Mouse (Mus musculus): Measurements from ENCODE around the gene Olfr1272. TPM values are rescaled to one million over a fixed set of nuclear protein-coding genes. Genes with fewer than 3 reads are reported as not detected.

Gene Olfr1272
- total RNA-seq (2023): not detected in 4 replicates

DNA sequence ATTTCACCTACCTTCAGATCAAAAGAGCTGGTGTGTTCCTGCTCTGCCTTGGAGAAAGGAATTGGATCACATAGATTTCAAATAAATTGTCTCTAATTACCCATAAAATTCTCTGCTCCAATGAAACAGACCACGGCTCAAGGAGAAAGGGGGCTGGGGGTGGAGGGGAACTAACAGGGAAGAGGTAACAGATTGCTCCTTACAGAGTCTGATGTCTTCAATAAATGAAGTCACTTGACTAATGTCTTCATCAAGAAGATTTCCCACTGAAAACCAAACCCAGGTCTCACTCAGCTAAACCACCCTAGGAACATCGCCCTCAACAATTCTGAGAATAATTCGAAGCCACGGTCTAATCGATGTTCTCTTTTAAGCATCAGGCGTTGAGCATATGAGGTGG is at the start of gene Olfr1272:
Olfr1272 (minus strand) TSS at position 101 of the 400 bp plus-strand sequence.

GRCm38 (mm10) chr2:90321900-90322299 is 29.3 kb upstream of the Olfr1272 start, which contains the start of gene Gm13769:
Gene Gm13769 (plus strand): TSS chr2:90322200.

GRCm38 (mm10) chr2:90270932-90271331 is 21.7 kb downstream of the Olfr1272 start, which contains the start of gene Olfr1271:
Gene Olfr1271 (minus strand): TSS chr2:90271032.

GRCm38 (mm10) chr2:90257492-90257891 is 35.1 kb downstream of the Olfr1272 start, which contains the start of gene Olfr142:
Gene Olfr142 (minus strand): TSS chr2:90257592.

Other genes starting within 250 kb of the Olfr1272 start
- gene Olfr140, start 229.2 kb downstream of the Olfr1272 start, total RNA-seq (2023): not detected in 4 replicates
- not detected in 4 replicates for gene Olfr1269, start 171.4 kb downstream of the Olfr1272 start, total RNA-seq (2023)
- not detected in 4 replicates for gene Olfr32, start 150.5 kb downstream of the Olfr1272 start, total RNA-seq (2023)
- not detected in 4 replicates for gene Olfr1270, start 139.8 kb downstream of the Olfr1272 start, total RNA-seq (2023)
- gene Olfr1506, start 68.3 kb downstream of the Olfr1272 start, total RNA-seq (2023): 0.24 to 0.72 TPM (median 0.38 TPM) in 4 replicates
- not detected in 4 replicates for gene Olfr142, start 35.2 kb downstream of the Olfr1272 start, total RNA-seq (2023)
- not detected in 4 replicates for gene Olfr1271, start 21.8 kb downstream of the Olfr1272 start, total RNA-seq (2023)
- not detected in 4 replicates for gene Gm13769, start 29.4 kb upstream of the Olfr1272 start, total RNA-seq (2023)
- gene Olfr1274-ps, start 105.8 kb upstream of the Olfr1272 start, total RNA-seq (2023): not detected in 4 replicates